Mouse (Mus musculus): ENCODE data around the gene Gm20532.
A peak's percentile ranks its signal among the peaks of the same experiment; 100 is the strongest.

The Gm20532 gene

DNA sequence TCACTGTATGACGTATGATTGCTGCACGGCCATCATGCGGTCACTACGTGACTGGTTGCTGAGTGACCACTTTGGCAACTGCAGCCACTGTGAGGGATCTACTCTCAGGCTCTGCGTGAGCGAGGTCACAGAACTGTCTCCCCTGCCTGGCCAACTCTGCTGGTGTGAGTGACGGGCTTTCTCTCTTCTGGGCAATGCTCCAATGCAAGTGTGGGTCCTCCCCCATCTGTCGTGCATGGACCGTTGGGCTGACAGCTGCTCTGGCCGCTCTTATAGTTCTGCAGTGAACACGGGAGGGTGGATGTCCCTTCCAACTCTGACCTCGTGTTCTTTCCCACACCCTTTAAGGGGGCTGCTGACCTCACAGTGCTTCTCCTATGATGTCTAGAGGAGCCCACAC, 13.0 kb upstream of the Gm20532 start:
- DNase-seq (ENCODE audit: low read depth, low spot score), result no peak

DNA sequence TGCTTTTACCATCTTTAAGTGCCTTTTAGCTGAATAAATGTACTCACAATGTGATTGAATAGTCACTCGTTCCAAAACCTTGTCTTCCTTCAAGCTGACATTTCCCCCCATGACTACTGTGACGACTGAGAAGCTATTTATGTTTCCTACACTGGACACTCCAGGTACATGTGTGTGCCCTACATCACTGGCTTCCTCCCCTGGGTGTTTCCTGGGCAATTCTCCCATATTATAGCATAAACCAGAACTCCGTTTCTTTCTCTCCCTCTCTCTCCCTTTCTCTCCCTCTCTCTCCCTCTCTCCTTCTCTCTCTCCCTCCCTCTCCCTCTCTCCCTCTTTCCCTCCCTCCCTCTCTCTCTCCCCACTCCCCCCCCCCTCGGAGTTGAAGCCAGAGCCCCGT, 12.6 kb upstream of the Gm20532 start:
- no peak for DNase-seq (ENCODE audit: low read depth, low spot score)

DNA sequence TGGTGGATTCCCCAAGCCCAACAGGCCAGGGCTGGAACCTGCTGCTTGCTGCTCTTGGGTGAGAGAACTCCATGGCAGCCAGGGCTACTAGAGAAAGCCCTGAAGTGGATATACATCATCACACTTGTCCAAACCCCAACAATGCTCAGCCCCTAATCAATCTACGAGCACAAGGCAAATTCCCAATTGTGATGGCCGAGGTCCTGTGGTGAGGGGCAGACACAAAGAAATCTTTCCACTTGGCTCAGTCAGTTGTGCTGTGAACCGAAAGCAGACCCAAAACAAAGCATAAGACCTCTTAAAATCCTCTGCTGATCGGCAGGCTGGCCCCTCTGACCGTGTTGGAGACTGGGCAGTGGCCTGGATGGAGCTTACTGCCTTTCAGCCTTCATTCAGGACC, 11.6 kb upstream of the Gm20532 start:
- DNase-seq (ENCODE audit: low read depth, low spot score), result no peak

DNA sequence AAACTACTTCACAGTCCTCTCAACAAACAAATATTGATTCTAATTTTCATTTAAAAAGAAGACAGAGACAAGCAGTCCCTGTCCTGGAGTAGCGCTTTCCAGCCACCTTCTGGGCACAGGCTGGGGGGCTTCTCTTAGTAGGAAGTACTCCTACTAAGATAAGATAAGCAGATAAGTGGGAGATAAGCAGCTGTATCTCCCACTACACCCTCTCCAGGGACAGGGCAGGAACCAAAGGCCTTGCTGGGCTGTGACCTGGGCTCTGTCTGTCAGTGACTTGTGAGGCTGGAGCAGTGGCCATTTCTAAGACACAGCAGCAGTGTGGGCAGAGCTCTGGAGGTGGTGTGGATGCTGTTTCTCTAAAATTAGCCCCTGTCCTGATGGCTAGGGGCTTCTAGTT, 11.1 kb upstream of the Gm20532 start:
- DNase-seq (ENCODE audit: low read depth, low spot score), result no peak

DNA sequence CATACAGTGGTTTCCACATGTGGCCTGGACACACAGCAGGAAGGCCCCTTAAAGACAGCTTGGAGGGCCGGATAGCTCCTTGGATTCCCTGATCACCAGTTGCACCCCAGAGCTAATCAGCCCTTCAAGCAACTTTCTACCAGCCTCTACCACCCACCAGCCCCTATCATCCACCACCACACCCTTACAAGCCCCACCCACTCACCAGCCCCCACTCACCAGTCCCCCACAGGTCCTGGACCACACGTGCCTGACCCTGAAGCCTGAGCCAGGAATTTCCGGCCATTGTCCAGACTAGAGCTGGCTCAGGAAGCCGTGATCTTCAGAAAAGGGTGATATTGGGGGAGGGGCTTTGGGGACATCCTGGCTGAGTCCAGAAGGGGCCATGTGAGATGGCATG, 10.6 kb upstream of the Gm20532 start:
- no peak for DNase-seq (ENCODE audit: low read depth, low spot score)

DNA sequence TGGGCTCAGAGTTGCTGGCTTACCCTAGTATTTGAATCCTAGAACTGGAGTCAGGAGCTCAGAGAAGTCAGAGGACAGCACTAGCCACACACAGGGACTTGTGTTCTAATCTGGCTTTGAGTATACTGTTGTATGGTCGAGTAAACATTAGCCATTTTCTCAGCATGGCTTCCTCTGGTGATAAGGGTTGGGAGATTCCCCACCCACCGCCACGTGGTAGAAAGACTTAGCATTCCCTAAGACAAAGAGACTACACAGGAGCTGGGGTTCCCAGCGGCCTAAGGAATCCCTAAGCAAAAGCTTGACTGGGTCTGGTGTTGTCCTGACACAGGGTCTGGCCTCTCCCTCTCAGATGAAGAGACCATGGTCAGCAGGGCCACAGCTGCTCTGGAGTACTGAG, 10.0 kb upstream of the Gm20532 start:
- no peak for DNase-seq (ENCODE audit: low read depth, low spot score)

DNA sequence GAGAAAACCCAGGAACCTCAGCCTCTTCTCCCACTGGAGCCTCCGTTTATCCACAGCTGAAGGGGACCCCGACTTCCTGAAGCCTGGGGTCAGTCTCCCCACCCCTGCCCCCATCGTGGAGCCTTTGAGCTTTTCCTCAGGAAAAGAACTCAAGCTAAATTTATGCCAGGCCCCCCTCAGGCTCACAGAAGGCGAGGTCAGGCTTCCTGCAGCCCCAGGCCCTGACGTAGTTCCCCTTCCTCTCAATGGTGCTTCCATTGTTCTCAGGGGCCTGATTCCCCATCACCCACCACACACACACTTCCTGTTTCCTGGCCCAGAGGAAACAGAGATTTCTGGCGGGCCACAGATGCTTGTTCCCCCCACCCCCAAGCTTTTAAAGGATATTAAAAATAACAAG, 8.1 kb upstream of the Gm20532 start:
- DNase-seq (ENCODE audit: low read depth, low spot score), result no peak

DNA sequence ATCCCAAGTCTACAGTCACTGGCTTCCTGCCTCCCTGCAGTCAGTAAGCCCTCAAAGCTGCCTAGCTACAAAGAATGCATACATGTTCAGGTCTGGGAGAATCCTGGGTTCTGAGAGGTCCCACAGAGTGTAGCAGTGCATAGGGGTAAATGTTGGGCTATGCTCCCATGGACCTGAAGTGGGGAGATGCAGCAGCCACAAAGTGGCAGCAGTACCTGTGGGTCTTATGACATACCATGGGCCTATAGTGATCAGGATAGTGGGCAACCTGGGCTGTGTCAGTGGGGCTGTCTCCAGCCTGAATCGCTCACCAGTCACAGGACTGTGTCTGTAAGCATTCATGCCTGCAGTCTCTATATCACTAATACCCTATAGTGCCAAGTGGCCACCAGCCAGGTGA, 6.7 kb upstream of the Gm20532 start, which contains the start of gene Egfl7:
Egfl7 (plus strand) TSS at position 301 of the 400 bp plus-strand sequence.
- no peak for DNase-seq (ENCODE audit: low read depth, low spot score)

DNA sequence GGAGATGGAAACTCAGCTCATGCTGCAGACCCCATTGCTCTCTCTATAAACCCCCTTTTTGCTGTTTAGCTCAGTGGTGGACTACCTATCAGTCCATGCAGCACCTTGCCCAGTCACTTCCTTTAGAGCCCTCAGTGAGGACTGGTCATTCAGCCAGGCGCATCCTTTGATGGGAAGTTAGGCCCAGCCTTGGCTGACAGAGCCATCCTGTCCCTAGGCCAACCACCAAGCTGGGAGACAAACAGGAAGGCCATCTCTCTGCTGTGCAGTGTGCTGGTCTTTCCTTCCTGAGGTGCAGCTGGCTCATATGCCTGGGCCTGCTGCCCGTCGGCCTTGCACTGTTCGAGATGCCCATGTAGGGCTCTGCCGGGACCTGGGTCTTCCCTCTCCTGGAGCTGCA, 5.7 kb upstream of the Gm20532 start:
- DNase-seq (ENCODE audit: low read depth, low spot score), result no peak

DNA sequence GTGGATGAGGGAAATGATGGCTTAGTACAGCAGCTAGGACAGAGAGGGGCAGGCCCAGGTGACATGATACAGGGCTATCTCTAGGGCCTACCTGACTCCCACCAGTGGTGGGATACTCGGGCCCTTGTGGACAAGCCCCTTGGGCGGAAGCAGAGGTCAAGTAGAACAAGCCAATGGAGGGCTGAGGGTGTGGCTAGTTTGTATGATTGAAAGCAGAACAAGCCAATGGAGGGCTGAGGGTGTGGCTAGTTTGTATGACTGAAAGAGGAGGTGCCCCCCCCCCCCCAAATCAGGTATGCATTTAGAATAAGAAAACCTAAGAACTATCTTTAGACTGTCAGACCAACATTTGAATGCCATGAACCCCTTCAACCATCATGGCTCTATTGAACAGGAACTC, 4.2 kb upstream of the Gm20532 start:
- DNase-seq (ENCODE audit: low read depth, low spot score), result no peak

DNA sequence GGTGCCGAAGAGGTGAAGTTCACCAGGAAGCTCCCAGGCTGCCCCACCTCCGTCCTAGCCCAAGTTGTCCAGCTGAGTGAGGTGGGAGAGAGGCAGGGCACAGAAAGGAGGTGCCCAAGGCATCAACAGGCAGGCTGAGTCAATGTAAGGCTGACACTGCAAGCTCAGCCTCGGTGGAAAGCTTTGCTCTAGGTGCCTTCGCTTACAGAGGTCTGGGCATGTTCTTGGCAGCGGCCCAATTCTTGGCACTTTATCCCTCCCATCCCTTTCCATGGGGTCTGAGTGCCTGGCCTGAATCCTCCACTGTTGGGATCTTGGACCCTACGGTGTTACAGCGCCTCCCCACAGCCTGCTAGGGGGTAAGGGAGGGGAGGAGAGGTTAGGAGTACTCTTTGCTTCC, 3.7 kb upstream of the Gm20532 start:
- DNase-seq (ENCODE audit: low read depth, low spot score), result no peak

DNA sequence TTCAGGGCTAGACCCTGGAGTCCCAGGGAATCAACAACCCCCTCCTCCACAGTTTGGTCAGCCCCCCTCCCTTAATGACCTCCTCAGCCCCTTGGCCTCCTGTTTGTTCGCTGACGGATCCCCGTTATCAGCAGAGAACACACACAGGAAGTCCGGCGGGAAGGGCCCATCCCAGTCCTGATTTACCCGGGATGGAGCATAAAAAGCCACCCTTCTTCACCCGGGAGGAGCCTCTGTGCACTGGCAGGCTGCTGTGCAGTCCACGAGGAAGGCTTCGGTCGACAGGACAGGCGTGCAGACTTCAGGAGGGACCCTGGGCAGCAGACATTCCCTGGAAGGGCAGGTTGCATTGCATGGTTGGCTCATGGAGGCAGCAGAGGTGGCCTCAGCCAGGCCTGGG, 2.8 kb upstream of the Gm20532 start:
- DNase-seq (ENCODE audit: low read depth, low spot score), result no peak

DNA sequence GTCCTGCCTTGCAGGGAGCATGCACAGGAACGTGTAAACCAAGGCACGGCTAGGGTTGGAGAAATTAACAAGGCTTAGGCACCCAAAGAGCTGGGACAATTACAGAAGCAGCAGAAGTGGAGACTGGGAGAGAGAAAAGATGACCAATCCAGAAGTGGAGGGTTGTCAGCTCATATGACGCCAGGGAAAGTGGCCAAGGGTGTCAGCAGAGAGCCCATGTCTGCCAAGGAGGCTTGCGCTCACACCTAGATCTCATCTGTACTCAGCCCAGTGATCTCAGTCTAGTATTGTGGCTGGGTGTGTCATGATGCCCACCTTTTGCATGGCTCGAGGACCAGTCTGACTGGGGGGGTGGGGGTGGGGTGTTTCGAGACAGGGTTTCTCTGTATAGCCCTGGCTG, 726 bp upstream of the Gm20532 start:
- no peak for DNase-seq (ENCODE audit: low read depth, low spot score)

DNA sequence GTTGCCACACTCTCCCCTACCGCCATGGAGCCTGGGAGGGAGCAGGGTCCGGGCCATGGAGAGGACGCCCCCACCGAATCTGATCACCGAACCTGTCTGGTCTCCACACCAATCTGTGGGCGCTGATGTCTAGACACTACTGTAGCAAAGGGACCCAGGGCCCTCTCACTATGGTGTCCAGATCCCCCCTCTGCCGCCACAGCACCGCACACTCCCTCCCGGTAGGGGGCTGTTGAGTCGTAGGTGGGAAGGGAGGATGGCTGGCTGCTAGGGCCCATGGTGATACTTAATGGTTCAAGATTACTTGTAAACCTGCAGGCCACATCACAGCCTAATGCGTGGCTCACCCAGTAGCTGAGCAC, 586 bp downstream of the Gm20532 start:
- DNase-seq (ENCODE audit: low read depth, low spot score), result peak; percentile 56

DNA sequence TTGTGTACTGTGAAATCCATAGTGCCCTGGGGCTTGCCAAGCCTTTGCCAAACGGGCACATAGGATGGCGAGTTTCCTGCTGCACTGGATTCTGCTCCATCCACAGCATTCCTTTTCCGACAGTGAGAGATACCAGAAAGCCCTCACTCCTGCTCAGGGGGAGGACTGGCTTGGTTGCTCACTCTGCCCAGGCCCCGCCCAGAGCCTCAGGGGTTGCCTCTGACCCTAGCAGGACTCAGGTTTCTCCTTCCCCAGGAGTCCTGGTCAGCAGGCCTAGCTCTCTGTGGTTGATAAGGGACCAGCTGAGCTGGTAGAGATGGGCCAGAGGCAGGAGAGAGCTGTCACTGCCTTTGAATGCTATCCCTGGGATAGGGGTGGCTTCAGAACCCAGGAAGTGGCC, 2.1 kb downstream of the Gm20532 start:
- no peak for DNase-seq (ENCODE audit: low read depth, low spot score)

DNA sequence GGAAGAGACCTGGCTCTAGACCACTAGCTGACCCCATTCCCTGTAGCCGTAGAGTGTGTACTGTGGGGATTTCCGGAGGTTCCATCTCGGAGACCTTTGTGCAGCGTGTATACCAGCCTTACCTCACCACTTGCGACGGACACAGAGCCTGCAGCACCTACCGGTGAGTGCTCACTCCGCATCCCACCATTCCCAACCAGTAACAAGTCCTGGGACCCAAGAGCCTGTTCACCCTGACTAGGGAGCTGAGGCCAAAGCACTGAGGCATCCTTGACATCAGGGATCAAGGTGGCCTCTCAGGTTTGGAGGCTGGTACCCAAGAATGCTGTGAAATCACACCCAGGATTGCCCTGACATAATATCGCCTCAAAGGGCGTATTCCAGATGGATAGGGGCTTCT, 2.8 kb downstream of the Gm20532 start:
- DNase-seq (ENCODE audit: low read depth, low spot score), result no peak

DNA sequence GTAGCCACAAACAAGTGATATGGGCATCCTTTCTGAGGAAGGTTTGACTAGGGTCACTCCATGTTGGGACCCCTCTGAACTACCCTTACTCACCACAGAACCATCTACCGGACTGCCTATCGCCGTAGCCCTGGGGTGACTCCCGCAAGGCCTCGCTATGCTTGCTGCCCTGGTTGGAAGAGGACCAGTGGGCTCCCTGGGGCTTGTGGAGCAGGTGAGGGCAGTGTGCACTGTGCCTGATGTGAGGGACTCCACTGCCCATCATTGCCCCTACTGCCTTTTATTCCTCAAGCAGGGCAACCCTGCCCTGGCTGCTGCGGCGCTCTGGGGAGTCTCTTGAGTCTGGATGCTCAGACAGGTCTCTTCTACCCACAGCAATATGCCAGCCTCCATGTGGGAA, 3.8 kb downstream of the Gm20532 start:
- DNase-seq (ENCODE audit: low read depth, low spot score), result no peak

DNA sequence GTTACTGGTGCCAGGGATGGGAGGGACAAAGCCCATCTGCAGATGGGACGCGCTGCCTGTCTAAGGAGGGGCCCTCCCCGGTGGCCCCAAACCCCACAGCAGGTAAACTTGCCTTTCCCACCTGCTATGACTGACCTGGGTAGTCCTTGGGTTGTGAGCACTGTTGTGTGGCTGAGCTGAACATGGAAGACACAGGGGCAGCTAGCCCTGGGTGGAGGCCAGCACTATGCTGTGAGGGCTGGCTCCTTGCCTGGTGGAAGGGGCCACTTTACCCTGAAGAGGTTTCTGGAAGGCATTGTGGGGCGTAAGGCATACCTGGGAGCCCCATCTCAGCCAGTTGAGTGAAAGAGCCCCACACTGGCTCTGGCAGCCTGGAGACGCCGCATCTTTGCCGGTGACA, 4.5 kb downstream of the Gm20532 start:
- no peak for DNase-seq (ENCODE audit: low read depth, low spot score)

DNA sequence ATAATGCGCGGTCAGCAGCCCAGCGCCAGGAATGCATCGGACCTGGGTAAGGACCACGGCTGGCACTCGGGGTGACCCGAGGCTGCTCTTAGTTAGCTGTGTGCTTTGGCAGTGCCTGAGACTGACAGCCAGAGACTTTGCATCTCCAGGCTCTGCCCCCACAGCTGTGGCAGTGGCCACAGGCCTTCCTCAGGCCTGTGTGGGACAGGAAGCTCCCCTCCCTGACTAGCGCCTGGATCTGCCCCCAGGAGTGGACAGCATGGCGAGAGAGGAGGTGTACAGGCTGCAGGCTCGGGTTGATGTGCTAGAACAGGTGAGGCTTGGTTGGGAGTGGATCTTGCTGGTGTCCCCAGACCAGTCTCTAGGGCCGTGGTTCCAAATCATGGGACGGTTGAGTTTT, 5.0 kb downstream of the Gm20532 start:
- DNase-seq (ENCODE audit: low read depth, low spot score), result no peak

DNA sequence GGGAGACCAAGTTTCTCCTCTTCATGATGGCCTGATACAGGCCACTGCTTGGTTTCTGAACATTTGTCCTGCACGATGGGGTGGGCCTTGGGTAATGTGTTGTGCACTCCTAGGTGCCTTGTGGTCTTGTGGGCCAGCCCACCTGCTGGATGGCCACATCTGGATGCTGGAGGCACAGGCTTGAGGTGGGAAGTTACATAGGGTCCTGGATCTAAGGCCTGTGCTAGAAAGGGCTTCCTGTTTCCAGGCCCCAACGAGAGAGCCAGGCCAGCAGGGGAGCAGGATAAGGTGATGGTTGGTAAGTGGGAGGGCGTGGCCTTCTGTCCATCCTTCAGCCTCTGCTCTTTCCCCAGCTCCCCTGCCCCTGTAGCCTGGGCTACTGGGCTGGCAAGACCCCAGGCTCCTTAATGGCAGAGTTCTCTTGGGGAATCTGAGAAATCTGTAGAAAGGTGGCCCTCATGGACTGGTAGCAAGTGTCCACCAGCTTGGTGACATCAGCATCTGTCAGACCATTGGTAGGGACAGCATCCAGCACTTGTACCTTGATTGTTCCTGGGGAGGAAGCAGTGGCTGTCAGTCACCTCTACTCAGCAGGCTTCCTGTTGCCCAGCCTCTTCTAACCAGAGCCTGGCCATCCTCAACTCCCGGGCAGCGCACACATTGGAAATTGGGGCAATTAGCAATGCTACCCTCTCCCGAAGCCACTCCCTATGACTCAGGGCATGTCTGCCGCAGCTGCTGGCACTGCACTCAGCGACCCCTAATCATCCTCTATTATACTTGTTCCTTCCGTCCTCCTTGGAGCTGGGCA, 7.0 kb downstream of the Gm20532 start:
- DNase-seq (ENCODE audit: low read depth, low spot score), result no peak

DNA sequence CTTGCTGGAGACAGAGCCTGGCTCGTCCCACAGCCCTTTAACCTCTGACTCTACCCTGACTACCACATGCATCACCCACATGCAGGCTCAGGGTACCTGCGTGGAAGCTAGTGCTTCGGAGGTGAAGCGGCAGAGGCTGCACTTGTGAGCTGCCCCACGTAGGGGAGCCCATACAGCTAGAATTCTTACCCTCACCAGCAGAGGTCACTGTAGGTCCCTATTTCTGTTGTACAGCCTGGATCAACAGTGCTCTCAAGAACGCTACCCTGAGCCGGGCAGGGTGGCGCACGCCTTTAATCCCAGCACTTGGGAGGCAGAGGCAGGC, 7.5 kb downstream of the Gm20532 start:
- DNase-seq (ENCODE audit: low read depth, low spot score), result peak; percentile 77

DNA sequence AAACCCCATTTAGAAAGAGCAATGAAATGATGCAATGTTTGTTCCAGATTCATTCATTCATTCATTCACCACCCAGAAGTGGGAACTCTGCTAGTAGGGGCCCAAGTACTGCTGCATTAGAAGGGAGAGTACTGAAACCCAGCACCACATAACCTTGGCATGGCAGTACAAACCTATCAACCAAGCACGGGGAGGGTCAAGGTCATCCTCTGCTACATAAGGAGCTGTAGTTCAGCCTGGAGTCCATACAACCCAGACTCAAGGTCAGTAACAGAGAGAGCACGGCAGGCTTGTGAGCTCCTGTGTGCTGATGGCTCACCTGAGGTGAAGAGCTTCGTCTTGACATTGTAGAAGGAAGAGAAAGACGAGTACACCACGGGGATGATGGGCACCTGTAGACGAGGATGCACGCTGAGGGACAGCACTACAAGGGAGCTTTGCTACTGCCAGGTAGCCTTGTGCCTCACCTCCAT, 8.1 kb downstream of the Gm20532 start:
- DNase-seq (ENCODE audit: low read depth, low spot score), result no peak

DNA sequence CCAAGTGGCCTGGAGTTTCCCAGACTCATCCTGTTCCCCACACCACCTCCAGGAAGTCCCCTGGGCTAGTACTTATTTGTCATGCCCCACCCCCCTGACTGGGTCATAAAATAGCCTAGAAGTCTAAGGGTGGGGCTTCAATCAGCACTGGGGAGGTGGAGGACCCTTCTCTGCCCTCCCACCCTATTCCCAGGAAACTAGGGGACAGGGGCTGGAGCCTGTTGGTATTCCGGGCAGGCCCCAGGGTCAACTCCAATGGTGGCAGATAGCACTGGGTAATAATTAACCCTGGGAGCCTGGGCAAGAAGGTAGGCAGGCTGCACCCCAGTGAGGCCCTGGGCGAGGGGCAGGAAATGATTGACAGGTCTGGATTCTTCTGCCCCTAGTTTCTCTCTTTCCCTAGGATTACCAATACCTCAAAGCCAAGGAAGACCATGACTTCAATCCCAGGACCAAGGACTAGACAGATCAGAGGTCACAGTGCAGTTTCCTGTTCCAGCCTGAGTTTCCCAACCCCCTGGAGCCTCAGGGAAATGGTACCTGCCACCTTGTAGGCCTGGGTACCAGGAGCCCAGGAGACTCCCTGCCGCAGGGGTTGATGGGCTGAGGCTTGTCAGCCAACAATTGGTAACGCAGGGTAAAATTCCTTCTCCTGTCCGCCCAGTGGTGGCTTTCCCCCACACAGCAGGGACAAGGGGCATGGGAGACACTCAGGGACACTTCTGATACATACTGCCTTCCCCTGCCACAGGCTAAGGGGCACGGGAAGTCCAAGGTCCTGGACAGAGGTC, 8.7 kb downstream of the Gm20532 start:
- no peak for DNase-seq (ENCODE audit: low read depth, low spot score)
